Mouse (Mus musculus) heart, adult 2 months (tissue): ENCODE data around the gene Camta1.

Experiments used
- CTCF ChIP-seq: fragments of 200-600 bp; IDR thresholded peaks from 2 replicates; pipeline ENCODE4 v1.8.1; 2022; ENCODE audit warnings: antibody characterized with exemption, mild to moderate bottlenecking, moderate library complexity
- POLR2A ChIP-seq: fragments of 200-500 bp; IDR thresholded peaks from 2 replicates; pipeline ENCODE4 v1.6.1; 2011; ENCODE audit warnings: mild to moderate bottlenecking, low read depth, low read length, control low read depth; ENCODE audit not compliant: insufficient read depth

DNA sequence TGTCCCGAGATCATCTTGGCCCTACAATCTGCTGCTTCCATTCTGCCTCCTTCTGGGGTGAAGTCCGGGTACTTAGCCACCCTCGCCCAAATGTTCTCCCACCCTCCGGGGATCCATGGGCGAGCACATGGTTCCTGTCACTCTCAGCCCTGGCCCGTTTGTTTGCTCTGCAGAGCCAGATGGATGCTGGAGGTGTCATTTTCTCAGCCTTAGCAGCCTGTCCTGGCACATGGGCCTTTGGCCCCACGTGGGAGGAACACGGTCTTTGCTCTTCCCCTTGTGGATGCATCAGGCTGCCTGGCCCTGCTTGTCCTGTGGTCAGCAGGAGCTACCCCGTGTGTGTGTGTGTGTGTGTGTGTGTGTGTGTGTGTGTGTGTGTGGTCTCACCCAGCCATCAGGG is 560.3 kb downstream of the Camta1 start:
- TF ChIP-seq POLR2A: no peak
- no peak for TF ChIP-seq CTCF
